Mouse (Mus musculus): Measurements from ENCODE around the gene Irf7. TPM values are rescaled to one million over a fixed set of nuclear protein-coding genes. Genes with fewer than 3 reads are reported as not detected.
"Not testable (repeated sequence)": the region's sequence is repeated elsewhere in the genome, so short reads cannot be mapped to it uniquely, and the experiment has no call there.

Irf7 gene
- polyA plus RNA-seq, 1 experiment, result 0.35 TPM

GRCm38 (mm10) chr7:141264041-141264700 is 2.1 kb downstream of the Irf7 start:
- TF ChIP-seq FOSL1 (IDR thresholded peaks at IDR 0.05; ENCODE audit: insufficient read depth, low read length, poor library complexity, severe bottlenecking), result no peak
- TF ChIP-seq MYOD1 (IDR thresholded peaks at IDR 0.05; ENCODE audit: control insufficient read depth, insufficient read length, low read depth), result no peak
- no peak for TF ChIP-seq CTCF (IDR thresholded peaks at IDR 0.05; ENCODE audit: control insufficient read depth, insufficient read depth, insufficient read length)
- no peak for TF ChIP-seq USF1 (IDR thresholded peaks at IDR 0.05; ENCODE audit: low read depth)
- TF ChIP-seq MYOG (IDR thresholded peaks at IDR 0.05; ENCODE audit: control insufficient read depth, extremely low read depth, insufficient read length), result no peak
- TF ChIP-seq CEBPB (IDR thresholded peaks at IDR 0.05; ENCODE audit: low read depth), result no peak
- Histone ChIP-seq H3ac (ENCODE audit: control insufficient read depth, insufficient read length, low read depth) (no peak overlapping the region), H3K79me2 (ENCODE audit: control insufficient read depth, insufficient read depth) (no peaks in the 10 kb centered on the region), H3K36me3 (ENCODE audit: control insufficient read depth, insufficient read depth) (peaks cover 39% of the 10 kb centered on the region), H3K27me3 (ENCODE audit: control insufficient read depth, insufficient read depth, insufficient read length) (no peaks in the 10 kb centered on the region), H3K79me3 (ENCODE audit: low read depth) (no peaks in the 10 kb centered on the region), H3K4me3 (ENCODE audit: insufficient read depth, poor library complexity, severe bottlenecking) (no peak overlapping the region)

DNA sequence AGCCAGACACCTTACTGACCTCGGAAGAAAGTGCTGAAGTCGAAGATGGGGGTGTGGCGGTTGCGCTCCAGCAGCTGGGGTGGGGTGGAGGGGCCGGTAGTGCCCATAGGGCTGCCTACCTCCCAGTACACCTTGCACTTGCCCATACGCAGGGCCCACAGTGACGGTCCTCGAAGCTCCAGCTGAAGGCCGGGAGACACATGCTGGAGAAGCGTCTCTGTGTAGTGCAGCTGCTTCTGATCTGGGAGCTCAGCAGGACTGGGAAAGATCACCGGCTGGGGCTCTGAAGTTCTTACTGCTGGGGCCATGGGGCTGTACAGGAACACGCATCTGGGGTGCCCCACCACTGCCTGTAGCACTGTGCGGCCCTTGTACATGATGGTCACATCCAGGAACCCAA is 2.6 kb downstream of the Irf7 start:
- Histone ChIP-seq H3K36me3 (ENCODE audit: control insufficient read depth, insufficient read depth) (peaks cover 43% of the 10 kb centered on the region), H3K4me3 (ENCODE audit: insufficient read depth, poor library complexity, severe bottlenecking) (no peak overlapping the region), H3K27me3 (ENCODE audit: control insufficient read depth, insufficient read depth, insufficient read length) (no peaks in the 10 kb centered on the region), H3K79me3 (ENCODE audit: low read depth) (no peaks in the 10 kb centered on the region), H3ac (ENCODE audit: control insufficient read depth, insufficient read length, low read depth) (no peak overlapping the region), H3K79me2 (ENCODE audit: control insufficient read depth, insufficient read depth) (no peaks in the 10 kb centered on the region)
- TF ChIP-seq MYOG (IDR thresholded peaks at IDR 0.05; ENCODE audit: control insufficient read depth, extremely low read depth, insufficient read length) (no peak), MYOD1 (IDR thresholded peaks at IDR 0.05; ENCODE audit: control insufficient read depth, insufficient read length, low read depth) (no peak), MAX (IDR thresholded peaks at IDR 0.05) (no peak), CEBPB (IDR thresholded peaks at IDR 0.05; ENCODE audit: low read depth) (no peak), FOSL1 (IDR thresholded peaks at IDR 0.05; ENCODE audit: insufficient read depth, low read length, poor library complexity, severe bottlenecking) (no peak), CTCF (IDR thresholded peaks at IDR 0.05; ENCODE audit: control insufficient read depth, insufficient read depth, insufficient read length) (no peak)

- Histone ChIP-seq H3K36me3 (ENCODE audit: control insufficient read depth, insufficient read depth) (peaks cover 57% of the 10 kb centered on the region), H3K79me2 (ENCODE audit: control insufficient read depth, insufficient read depth) (no peaks in the 10 kb centered on the region)
- TF ChIP-seq CEBPB (IDR thresholded peaks at IDR 0.05; ENCODE audit: low read depth) (no peak), CTCF (IDR thresholded peaks at IDR 0.05; ENCODE audit: control insufficient read depth, insufficient read depth, insufficient read length) (no peak), MYOD1 (IDR thresholded peaks at IDR 0.05; ENCODE audit: control insufficient read depth, insufficient read length, low read depth) (no peak), FOSL1 (IDR thresholded peaks at IDR 0.05; ENCODE audit: insufficient read depth, low read length, poor library complexity, severe bottlenecking) (no peak)
Measured at GRCm38 (mm10) chr7:141261480-141261879, 4.8 kb downstream of the Irf7 start.

GRCm38 (mm10) chr7:141256159-141256558 is 10.1 kb downstream of the Irf7 start:
- no peak overlapping the region for H3K4me3 ChIP-seq (ENCODE audit: insufficient read depth, poor library complexity, severe bottlenecking)
- no peak overlapping the region for H3ac ChIP-seq (ENCODE audit: control insufficient read depth, insufficient read length, low read depth)
- no peaks in the 10 kb centered on the region for H3K79me3 ChIP-seq (ENCODE audit: low read depth)
- no peaks in the 10 kb centered on the region for H3K27me3 ChIP-seq (ENCODE audit: control insufficient read depth, insufficient read depth, insufficient read length)
- peaks cover 67% of the 10 kb centered on the region for H3K36me3 ChIP-seq (ENCODE audit: control insufficient read depth, insufficient read depth)
- H3K79me2 ChIP-seq (ENCODE audit: control insufficient read depth, insufficient read depth), result no peaks in the 10 kb centered on the region
- no peak for TF ChIP-seq CTCF (IDR thresholded peaks at IDR 0.05; ENCODE audit: control insufficient read depth, insufficient read depth, insufficient read length)
- TF ChIP-seq MYOD1 (IDR thresholded peaks at IDR 0.05; ENCODE audit: control insufficient read depth, insufficient read length, low read depth), result no peak
- TF ChIP-seq USF1 (IDR thresholded peaks at IDR 0.05; ENCODE audit: low read depth), result no peak
- TF ChIP-seq CEBPB (IDR thresholded peaks at IDR 0.05; ENCODE audit: low read depth), result no peak
- TF ChIP-seq FOSL1 (IDR thresholded peaks at IDR 0.05; ENCODE audit: insufficient read depth, low read length, poor library complexity, severe bottlenecking), result no peak
- no peak for TF ChIP-seq MYOG (IDR thresholded peaks at IDR 0.05; ENCODE audit: control insufficient read depth, extremely low read depth, insufficient read length)
- no peak for TF ChIP-seq MAX (IDR thresholded peaks at IDR 0.05)

More at GRCm38 (mm10) chr7:141261480-141261879, 4.8 kb downstream of the Irf7 start:
- Histone ChIP-seq H3K79me3 (ENCODE audit: low read depth) (no peaks in the 10 kb centered on the region), H3K4me3 (ENCODE audit: insufficient read depth, poor library complexity, severe bottlenecking) (no peak overlapping the region), H3ac (ENCODE audit: control insufficient read depth, insufficient read length, low read depth) (no peak overlapping the region), H3K27me3 (ENCODE audit: control insufficient read depth, insufficient read depth, insufficient read length) (no peaks in the 10 kb centered on the region)

DNA sequence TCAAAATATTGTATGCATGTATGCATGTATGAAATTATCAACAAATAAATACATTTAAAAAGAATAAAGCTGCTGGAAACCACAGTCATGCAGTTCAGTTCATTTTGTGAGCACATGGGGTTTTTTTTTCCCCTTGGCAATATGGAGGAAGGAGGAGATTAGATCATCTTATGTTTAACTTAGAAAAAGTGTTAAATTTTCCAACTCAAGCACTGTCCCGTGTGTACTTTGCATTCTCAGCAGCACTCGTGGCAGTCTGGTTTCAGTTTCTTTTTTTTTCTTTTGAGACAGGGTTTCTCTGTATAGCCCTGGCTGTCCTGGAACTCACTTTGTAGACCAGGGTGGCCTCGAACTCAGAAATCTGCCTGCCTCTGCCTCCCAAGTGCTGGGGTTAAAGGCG is 15.8 kb downstream of the Irf7 start:
- not testable (repeated sequence) for H3ac ChIP-seq (ENCODE audit: control insufficient read depth, insufficient read length, low read depth); H3K4me3 ChIP-seq (ENCODE audit: insufficient read depth, poor library complexity, severe bottlenecking); H3K79me3 ChIP-seq (ENCODE audit: low read depth); H3K27me3 ChIP-seq (ENCODE audit: control insufficient read depth, insufficient read depth, insufficient read length); H3K79me2 ChIP-seq (ENCODE audit: control insufficient read depth, insufficient read depth)
- H3K36me3 ChIP-seq (ENCODE audit: control insufficient read depth, insufficient read depth), result peaks cover 73% of the 10 kb centered on the region

GRCm38 (mm10) chr7:141231551-141231950 is 34.7 kb downstream of the Irf7 start:
- peaks cover 44% of the 10 kb centered on the region for H3K36me3 ChIP-seq (ENCODE audit: control insufficient read depth, insufficient read depth)

More at GRCm38 (mm10) chr7:141231551-141231950, 34.7 kb downstream of the Irf7 start:
- Histone ChIP-seq H3K79me2 (ENCODE audit: control insufficient read depth, insufficient read depth) (peaks cover 75% of the 10 kb centered on the region), H3K27me3 (ENCODE audit: control insufficient read depth, insufficient read depth, insufficient read length) (no peaks in the 10 kb centered on the region), H3ac (ENCODE audit: control insufficient read depth, insufficient read length, low read depth) (no peak overlapping the region), H3K4me3 (ENCODE audit: insufficient read depth, poor library complexity, severe bottlenecking) (no peak overlapping the region), H3K79me3 (ENCODE audit: low read depth) (peaks cover 57% of the 10 kb centered on the region)
- TF ChIP-seq CTCF (IDR thresholded peaks at IDR 0.05; ENCODE audit: control insufficient read depth, insufficient read depth, insufficient read length), result no peak
- no peak for TF ChIP-seq USF1 (IDR thresholded peaks at IDR 0.05; ENCODE audit: low read depth)
- no peak for TF ChIP-seq FOSL1 (IDR thresholded peaks at IDR 0.05; ENCODE audit: insufficient read depth, low read length, poor library complexity, severe bottlenecking)
- no peak for TF ChIP-seq MYOD1 (IDR thresholded peaks at IDR 0.05; ENCODE audit: control insufficient read depth, insufficient read length, low read depth)
- TF ChIP-seq CEBPB (IDR thresholded peaks at IDR 0.05; ENCODE audit: low read depth), result no peak
- TF ChIP-seq MYOG (IDR thresholded peaks at IDR 0.05; ENCODE audit: control insufficient read depth, extremely low read depth, insufficient read length), result no peak
- TF ChIP-seq MAX (IDR thresholded peaks at IDR 0.05), result no peak
